Mouse (Mus musculus): ENCODE measurements around the gene Pycr2. TPM values are rescaled to one million over a fixed set of nuclear protein-coding genes. Genes with fewer than 3 reads are reported as not detected.

Gene Pycr2
- 85.1 and 88.7 TPM in 2 replicates for polyA plus RNA-seq (2015; fragmentation: Nextera tagmentation; extraction: Ambion mirVana)

DNA sequence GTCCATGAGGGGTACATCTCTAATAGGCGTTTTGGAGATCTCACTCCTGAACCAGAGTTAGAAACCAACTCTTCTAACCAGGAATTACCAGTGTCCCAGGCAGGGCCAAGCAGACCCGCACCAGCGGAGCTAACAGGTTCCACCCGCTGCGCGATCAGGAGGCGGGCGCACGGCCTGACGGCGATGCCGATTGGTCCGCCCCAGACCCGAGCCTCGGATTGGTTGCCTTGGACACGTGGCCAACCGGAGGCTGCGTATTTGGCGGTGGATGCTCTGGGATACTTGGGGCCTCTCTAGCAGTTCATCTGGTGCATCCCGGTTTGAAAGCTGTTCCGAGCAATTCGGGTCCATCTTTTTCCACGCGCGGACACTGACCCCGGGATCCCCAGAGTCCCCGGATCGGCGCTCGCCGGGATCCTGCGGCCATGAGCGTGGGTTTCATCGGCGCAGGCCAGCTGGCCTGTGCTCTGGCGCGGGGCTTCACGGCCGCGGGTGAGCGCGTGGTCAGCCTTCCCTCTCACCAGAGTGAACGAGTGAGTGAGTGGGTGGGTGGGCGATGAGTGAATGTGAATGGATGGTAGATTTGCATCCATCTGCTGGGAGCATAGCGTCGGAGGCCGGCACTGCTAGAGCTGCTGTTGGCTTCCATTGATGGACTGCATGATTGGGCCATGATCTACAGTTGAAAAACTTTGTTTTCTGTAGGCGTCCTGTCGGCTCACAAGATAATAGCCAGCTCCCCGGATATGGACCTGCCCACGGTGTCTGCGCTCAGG lies at the start of gene Pycr2:
TSS of gene Pycr2 (plus strand) at position 255 of the 776 bp plus-strand sequence.
- Histone ChIP-seq H3K9ac (replicated peaks) (peak within 1 kb of the TSS; percentile 81), H3K4me3 (peak within 1 kb of the TSS; percentile 58), H3K4me2 (replicated peaks) (peak within 1 kb of the TSS; percentile 92), H3K27me3 (no peaks in the 10 kb centered on the region), H3K27ac (replicated peaks) (peak within 1 kb of the TSS; percentile 75), H3K36me3 (peaks cover 25% of the 10 kb centered on the region), H3K4me1 (peaks cover 19% of the 10 kb centered on the region), H3K9me3 (no peaks in the 10 kb centered on the region)
- peak; percentile 99 for ATAC-seq (replicated peaks)
- under 1% methylated on average over 52 of the region's 52 CpGs for WGBS

DNA sequence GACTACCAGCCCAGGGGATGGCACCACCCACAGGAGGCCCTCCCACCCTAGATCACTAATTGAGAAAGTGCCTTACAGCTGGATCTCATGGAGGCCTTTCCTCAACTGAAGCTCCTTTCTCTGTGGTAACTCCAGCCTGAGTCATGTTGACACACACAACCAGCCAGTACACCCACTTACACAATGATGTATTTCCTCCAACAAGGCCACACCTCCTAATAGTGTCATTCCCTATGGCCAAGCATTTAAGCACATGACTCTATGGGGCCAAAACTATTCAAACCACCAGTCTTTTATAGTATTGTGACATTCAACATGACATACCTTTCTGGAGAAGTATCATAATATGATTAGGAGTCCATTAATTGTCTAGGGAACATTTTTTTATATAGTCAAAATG lies 45.3 kb upstream of the Pycr2 start:
- Histone ChIP-seq H3K36me3 (peaks cover 82% of the 10 kb centered on the region), H3K4me2 (replicated peaks) (no peak overlapping the region), H3K27ac (replicated peaks) (no peak overlapping the region), H3K9me3 (no peaks in the 10 kb centered on the region), H3K4me3 (no peak overlapping the region), H3K9ac (replicated peaks) (no peak overlapping the region), H3K4me1 (no peaks in the 10 kb centered on the region), H3K27me3 (no peaks in the 10 kb centered on the region)
- ATAC-seq (replicated peaks): no peak

DNA sequence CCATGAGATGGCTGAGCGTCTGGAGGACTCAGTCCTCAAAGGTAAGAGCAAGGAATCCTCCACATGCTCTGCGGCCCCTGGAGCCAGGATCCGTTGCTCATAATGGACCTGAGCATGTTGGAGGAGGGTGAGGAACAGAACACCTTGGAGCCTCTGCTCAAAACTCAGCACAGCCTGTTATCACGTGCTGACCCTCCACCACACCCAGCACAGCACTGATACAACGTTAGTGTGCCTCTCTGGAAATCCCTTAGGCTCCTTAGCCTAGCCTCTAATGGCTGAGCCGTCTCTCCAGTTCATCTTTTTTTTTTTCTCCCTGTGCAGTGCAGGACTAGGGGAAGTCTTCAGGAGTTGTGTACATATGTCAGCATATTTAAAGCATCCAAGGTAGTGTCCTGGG lies 44.1 kb upstream of the Pycr2 start:
- no peaks in the 10 kb centered on the region for H3K9me3 ChIP-seq
- no peaks in the 10 kb centered on the region for H3K4me1 ChIP-seq
- H3K4me3 ChIP-seq: no peak overlapping the region
- ATAC-seq (replicated peaks): no peak
- whole genome bisulfite sequencing: 85% methylated on average over 6 of the region's 6 CpGs
- no peak overlapping the region for H3K9ac ChIP-seq (replicated peaks)
- no peak overlapping the region for H3K27ac ChIP-seq (replicated peaks)
- H3K4me2 ChIP-seq (replicated peaks): no peak overlapping the region
- peaks cover 86% of the 10 kb centered on the region for H3K36me3 ChIP-seq
- H3K27me3 ChIP-seq: no peaks in the 10 kb centered on the region

DNA sequence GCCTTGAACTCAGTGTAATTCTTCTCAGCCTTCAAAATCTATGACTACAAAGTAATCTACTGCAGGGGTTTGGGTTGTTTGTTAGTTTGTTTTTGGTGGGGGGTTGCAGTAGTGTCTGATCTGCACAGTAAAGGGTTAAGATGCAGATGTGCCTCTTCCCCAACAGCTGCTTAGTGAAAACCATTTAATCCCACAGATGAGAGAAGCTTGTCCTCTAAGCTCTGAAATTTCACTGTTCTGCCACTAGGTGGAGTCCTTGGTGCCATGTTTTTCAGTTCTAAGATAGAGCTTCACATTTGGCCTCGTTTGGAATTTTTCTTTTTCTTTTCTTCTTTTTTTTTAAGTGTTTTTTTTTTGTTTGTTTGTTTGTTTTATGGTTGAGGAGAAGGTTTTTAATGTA lies 40.5 kb upstream of the Pycr2 start:
- no peaks in the 10 kb centered on the region for H3K9me3 ChIP-seq
- H3K27ac ChIP-seq (replicated peaks): no peak overlapping the region
- no peaks in the 10 kb centered on the region for H3K4me1 ChIP-seq
- no peak overlapping the region for H3K9ac ChIP-seq (replicated peaks)
- ATAC-seq (replicated peaks): no peak
- H3K4me3 ChIP-seq: no peak overlapping the region
- peaks cover 81% of the 10 kb centered on the region for H3K36me3 ChIP-seq
- no peaks in the 10 kb centered on the region for H3K27me3 ChIP-seq
- 10% methylated on average over 1 of the region's 1 CpGs for WGBS
- no peak overlapping the region for H3K4me2 ChIP-seq (replicated peaks)

DNA sequence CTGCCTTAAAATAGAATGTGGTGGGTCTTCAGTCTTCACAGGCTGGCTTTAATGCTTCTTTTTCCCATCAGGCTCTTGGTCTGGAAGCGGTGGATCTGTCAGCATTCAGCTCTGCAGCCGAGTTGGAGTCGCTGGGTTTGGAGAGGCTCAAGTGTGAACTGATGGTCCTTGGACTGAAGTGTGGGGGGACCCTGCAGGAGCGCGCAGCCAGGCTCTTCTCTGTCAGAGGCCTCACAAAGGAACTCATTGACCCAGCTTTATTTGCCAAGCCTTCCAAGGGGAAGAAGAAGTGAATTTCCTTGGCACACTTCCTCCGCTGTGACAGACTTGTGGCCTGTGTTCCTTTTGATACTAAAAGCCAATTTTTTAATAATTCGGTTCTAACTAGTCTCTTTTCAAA lies 38.1 kb upstream of the Pycr2 start:
- ATAC-seq (replicated peaks): no peak
- H3K27ac ChIP-seq (replicated peaks): no peak overlapping the region
- H3K36me3 ChIP-seq: peaks cover 59% of the 10 kb centered on the region
- no peak overlapping the region for H3K4me2 ChIP-seq (replicated peaks)
- WGBS: 94% methylated on average over 7 of the region's 7 CpGs
- H3K9ac ChIP-seq (replicated peaks): no peak overlapping the region
- no peaks in the 10 kb centered on the region for H3K4me1 ChIP-seq
- H3K27me3 ChIP-seq: no peaks in the 10 kb centered on the region
- no peak overlapping the region for H3K4me3 ChIP-seq
- H3K9me3 ChIP-seq: no peaks in the 10 kb centered on the region

DNA sequence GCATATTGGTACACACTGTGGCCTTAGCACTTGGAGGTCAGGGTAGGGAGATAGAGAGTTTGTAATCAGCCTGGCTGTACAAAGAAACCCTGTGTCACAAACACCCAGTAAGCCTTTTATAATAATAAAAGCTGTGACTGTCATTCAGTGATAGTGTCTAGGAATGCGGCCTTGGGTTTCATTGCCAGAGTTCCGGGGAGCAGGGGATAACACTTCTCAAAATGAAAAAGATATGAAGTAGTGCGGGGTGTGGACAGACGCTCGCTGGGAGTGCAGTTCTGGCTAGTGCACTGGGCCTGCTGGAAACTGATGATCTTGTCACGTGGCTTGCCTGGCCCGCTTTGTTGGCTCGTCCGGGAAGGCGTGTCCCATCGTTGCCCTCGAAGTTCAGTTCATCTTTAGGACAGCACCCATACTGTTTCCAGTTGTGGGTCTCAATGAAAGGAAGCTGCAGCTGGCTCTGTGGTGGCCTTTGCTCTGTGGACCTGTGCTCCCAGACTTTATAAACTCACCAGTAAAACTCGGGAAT lies 33.9 kb upstream of the Pycr2 start:
- Histone ChIP-seq H3K4me1 (no peaks in the 10 kb centered on the region), H3K27ac (replicated peaks) (no peak overlapping the region), H3K9ac (replicated peaks) (no peak overlapping the region), H3K9me3 (no peaks in the 10 kb centered on the region), H3K27me3 (no peaks in the 10 kb centered on the region), H3K36me3 (peaks cover 27% of the 10 kb centered on the region), H3K4me2 (replicated peaks) (no peak overlapping the region), H3K4me3 (no peak overlapping the region)
- ATAC-seq (replicated peaks): no peak
- 73% methylated on average over 13 of the region's 13 CpGs for WGBS

DNA sequence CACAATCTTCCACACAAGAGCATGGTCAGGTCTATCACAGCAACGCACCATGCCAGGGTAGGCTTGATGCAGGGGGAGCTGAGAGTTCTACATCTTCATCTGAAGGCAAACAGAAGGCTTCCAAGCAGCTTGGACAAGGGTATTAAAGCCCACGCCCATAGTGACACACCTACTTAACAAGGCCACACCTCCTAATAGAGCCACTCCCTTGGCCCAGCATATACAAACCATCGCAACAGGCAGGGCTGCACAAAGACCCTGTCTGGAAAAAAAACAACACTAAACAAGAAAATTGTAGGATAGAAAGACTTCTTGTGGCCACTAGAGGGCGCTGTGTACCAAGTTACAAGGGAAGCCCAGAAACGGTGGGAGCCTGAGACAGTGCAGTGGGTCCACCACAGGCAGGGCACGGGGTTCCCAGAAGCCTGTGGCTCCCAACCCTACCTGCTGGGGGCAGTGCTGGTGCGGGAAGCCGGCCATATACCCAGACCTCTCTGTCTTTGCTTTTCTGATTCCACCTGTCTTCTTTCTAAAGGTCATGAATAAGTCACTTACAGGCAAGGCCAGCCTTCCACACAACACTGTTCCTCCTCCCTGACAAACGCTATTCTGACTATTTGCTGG lies 30.1 kb upstream of the Pycr2 start:
- Histone ChIP-seq H3K4me3 (no peak overlapping the region), H3K9me3 (no peaks in the 10 kb centered on the region), H3K36me3 (no peaks in the 10 kb centered on the region), H3K27me3 (no peaks in the 10 kb centered on the region), H3K9ac (replicated peaks) (no peak overlapping the region), H3K27ac (replicated peaks) (no peak overlapping the region), H3K4me1 (no peaks in the 10 kb centered on the region), H3K4me2 (replicated peaks) (no peak overlapping the region)
- whole genome bisulfite sequencing: 20% methylated on average over 9 of the region's 9 CpGs
- ATAC-seq (replicated peaks): no peak

DNA sequence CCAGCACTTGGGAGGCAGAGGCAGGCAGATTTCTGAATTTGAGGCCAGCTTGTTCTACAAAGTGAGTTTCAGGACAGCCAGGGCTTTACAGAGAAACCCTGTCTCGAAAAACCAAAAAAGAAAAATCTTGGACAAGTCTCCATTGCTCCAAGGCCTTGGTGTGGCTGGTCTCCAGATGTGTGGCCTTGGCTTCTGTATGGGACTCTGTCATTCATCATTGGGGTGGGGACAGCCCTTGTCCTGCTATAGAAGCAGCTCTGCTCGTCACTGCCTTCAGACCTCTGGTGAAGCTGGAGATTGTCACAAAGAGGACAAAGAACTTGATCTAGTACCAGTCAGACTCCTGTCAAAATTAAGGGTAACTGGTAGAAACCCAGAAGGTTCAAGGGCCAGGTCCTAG lies 29.5 kb upstream of the Pycr2 start:
- Histone ChIP-seq H3K4me3 (no peak overlapping the region), H3K27ac (replicated peaks) (no peak overlapping the region), H3K4me2 (replicated peaks) (no peak overlapping the region), H3K27me3 (no peaks in the 10 kb centered on the region), H3K36me3 (no peaks in the 10 kb centered on the region), H3K9me3 (no peaks in the 10 kb centered on the region), H3K9ac (replicated peaks) (no peak overlapping the region), H3K4me1 (no peaks in the 10 kb centered on the region)
- ATAC-seq (replicated peaks): no peak
- WGBS: 83% methylated on average over 2 of the region's 2 CpGs

DNA sequence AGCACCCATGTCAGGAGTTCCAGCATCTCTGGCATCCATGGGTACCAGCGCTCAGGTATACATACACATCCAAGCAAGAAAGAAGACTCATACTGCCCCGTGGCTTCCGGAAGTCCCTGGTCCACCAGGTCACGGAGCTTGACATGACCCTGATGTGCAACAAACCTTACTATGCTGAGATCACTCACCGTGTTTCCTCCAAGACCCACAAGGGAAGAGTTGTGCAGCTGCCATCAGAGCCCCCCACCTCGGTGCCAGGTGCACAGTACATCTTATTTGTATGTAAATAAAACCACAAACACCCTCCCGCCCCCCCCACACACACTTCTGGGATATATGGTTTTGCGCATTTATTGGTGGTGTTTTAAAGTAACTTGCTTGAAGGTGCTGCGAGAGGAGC lies 29.0 kb upstream of the Pycr2 start:
- no peak overlapping the region for H3K4me2 ChIP-seq (replicated peaks)
- H3K9me3 ChIP-seq: no peaks in the 10 kb centered on the region
- ATAC-seq (replicated peaks): no peak
- H3K27me3 ChIP-seq: no peaks in the 10 kb centered on the region
- no peaks in the 10 kb centered on the region for H3K36me3 ChIP-seq
- WGBS: 92% methylated on average over 9 of the region's 9 CpGs
- no peak overlapping the region for H3K9ac ChIP-seq (replicated peaks)
- no peak overlapping the region for H3K4me3 ChIP-seq
- H3K27ac ChIP-seq (replicated peaks): no peak overlapping the region
- no peaks in the 10 kb centered on the region for H3K4me1 ChIP-seq

DNA sequence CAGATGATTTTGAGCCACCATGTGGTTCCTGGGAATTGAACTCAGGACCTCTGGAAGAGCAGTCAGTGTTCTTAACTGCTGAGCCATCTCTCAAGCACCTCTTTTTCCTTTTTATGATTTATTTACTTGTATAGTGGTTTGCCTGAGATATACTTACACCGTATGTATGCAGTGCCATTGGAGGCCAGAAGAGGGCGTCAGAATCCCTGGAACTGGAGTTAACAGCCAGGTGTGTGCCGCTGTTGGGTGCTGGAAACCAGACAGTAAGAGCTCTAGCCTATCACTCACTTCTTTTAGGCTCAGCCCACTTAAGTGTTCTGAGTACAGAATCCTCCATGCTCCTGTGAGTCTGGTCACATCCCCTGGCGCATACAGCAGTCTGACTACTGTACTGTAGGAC lies 26.6 kb upstream of the Pycr2 start:
- Histone ChIP-seq H3K4me3 (no peak overlapping the region), H3K9me3 (no peaks in the 10 kb centered on the region), H3K36me3 (no peaks in the 10 kb centered on the region), H3K4me2 (replicated peaks) (no peak overlapping the region), H3K27ac (replicated peaks) (no peak overlapping the region), H3K27me3 (no peaks in the 10 kb centered on the region), H3K4me1 (no peaks in the 10 kb centered on the region), H3K9ac (replicated peaks) (no peak overlapping the region)
- 72% methylated on average over 4 of the region's 4 CpGs for WGBS
- ATAC-seq (replicated peaks): no peak

DNA sequence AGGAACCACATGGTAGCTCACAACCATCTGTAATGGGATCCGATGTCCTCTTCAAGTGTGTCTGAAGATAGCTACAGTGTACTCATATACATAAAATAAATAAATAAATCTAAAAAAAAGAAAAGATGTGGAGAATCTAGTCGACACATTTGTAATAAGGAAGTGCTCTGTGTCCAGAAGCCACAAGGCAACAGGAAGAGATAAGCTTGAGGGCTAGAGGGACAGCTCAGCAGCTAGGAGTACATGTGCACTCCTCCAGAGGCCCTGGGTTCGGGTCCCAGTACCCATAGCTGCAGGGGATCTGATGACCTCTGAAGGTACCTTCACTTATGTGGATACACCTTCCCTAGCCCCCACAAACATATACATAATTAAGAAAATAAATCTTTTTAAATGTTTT lies 22.3 kb upstream of the Pycr2 start:
- no peaks in the 10 kb centered on the region for H3K9me3 ChIP-seq
- H3K4me2 ChIP-seq (replicated peaks): no peak overlapping the region
- 79% methylated on average over 3 of the region's 3 CpGs for WGBS
- H3K27ac ChIP-seq (replicated peaks): no peak overlapping the region
- H3K4me3 ChIP-seq: no peak overlapping the region
- no peaks in the 10 kb centered on the region for H3K27me3 ChIP-seq
- no peaks in the 10 kb centered on the region for H3K4me1 ChIP-seq
- H3K9ac ChIP-seq (replicated peaks): no peak overlapping the region
- no peaks in the 10 kb centered on the region for H3K36me3 ChIP-seq
- no peak for ATAC-seq (replicated peaks)

DNA sequence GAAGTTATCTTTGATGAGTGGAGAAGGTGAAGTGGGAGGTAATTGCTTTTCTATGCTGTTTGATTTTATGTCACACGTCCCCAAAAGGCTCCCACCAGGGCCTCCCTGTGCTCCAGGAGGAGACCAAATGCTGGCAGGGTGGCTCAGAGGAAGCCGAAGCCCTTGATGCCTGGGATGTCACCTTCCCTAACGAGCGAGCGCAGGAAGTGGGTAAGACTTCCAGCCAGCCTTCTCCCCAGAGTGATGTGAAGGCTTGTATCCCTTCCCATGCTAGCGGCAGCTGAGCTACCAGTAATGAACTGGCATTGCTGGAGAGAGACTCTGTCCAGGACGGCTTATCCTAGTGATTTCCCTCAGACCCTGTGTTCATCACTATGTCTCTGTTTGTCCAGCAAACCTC lies 20.4 kb upstream of the Pycr2 start:
- Histone ChIP-seq H3K4me1 (peaks cover 6% of the 10 kb centered on the region; the same call in 1 of the 2 replicates), H3K27me3 (no peaks in the 10 kb centered on the region), H3K27ac (replicated peaks) (no peak overlapping the region), H3K4me3 (no peak overlapping the region), H3K36me3 (no peaks in the 10 kb centered on the region), H3K9me3 (no peaks in the 10 kb centered on the region), H3K4me2 (replicated peaks) (no peak overlapping the region), H3K9ac (replicated peaks) (no peak overlapping the region)
- ATAC-seq (replicated peaks): no peak
- WGBS: 46% methylated on average over 7 of the region's 7 CpGs
